Mouse (Mus musculus): ENCODE results near the gene Rbp2. TPM values are rescaled to one million over a fixed set of nuclear protein-coding genes. Genes with fewer than 3 reads are reported as not detected.
A peak's percentile ranks its signal among the peaks of the same experiment; 100 is the strongest.

Rbp2 gene
- total RNA-seq (2021) (not detected), polyA plus RNA-seq (2012; rRNA removed) (not detected in 2 replicates)
- long read RNA-seq = 0 reads

- DNase-seq = no peak
Measured at GRCm38 (mm10) chr9:98485815-98486214, at the start of gene Rbp2. Gene Rbp2 (plus strand): TSS chr9:98486115.

GRCm38 (mm10) chr9:98437819-98438218, 48.1 kb upstream of the Rbp2 start:
- no peak for DNase-seq

GRCm38 (mm10) chr9:98439091-98439490, 46.8 kb upstream of the Rbp2 start:
- DNase-seq = no peak

- DNase-seq = no peak
Measured at GRCm38 (mm10) chr9:98442638-98443037, 43.3 kb upstream of the Rbp2 start.

GRCm38 (mm10) chr9:98445359-98446149, 40.4 kb upstream of the Rbp2 start:
- no peak for DNase-seq

- DNase-seq = no peak
Measured at GRCm38 (mm10) chr9:98450976-98451375, 34.9 kb upstream of the Rbp2 start.

GRCm38 (mm10) chr9:98466709-98467108, 19.2 kb upstream of the Rbp2 start:
- DNase-seq = no peak

GRCm38 (mm10) chr9:98480172-98480749, 5.7 kb upstream of the Rbp2 start:
- DNase-seq = no peak

GRCm38 (mm10) chr9:98482256-98482655, 3.7 kb upstream of the Rbp2 start:
- DNase-seq = no peak

GRCm38 (mm10) chr9:98485020-98485419, 895 bp upstream of the Rbp2 start:
- DNase-seq = no peak

- no peak for DNase-seq
Measured at GRCm38 (mm10) chr9:98487273-98487672, 1.4 kb downstream of the Rbp2 start.

GRCm38 (mm10) chr9:98489532-98489931, 3.6 kb downstream of the Rbp2 start:
- no peak for DNase-seq

- no peak for DNase-seq
Measured at GRCm38 (mm10) chr9:98490128-98490527, 4.2 kb downstream of the Rbp2 start.

GRCm38 (mm10) chr9:98491071-98491470, 5.2 kb downstream of the Rbp2 start:
- no peak for DNase-seq

GRCm38 (mm10) chr9:98492212-98492611, 6.3 kb downstream of the Rbp2 start:
- no peak for DNase-seq

- no peak for DNase-seq
Measured at GRCm38 (mm10) chr9:98492821-98493220, 6.9 kb downstream of the Rbp2 start.

- DNase-seq = peak; percentile 46
Measured at GRCm38 (mm10) chr9:98497157-98497556, 11.2 kb downstream of the Rbp2 start.

GRCm38 (mm10) chr9:98497990-98498389, 12.1 kb downstream of the Rbp2 start:
- DNase-seq = peak; percentile 29

- no peak for DNase-seq
Measured at GRCm38 (mm10) chr9:98498717-98499268, 12.9 kb downstream of the Rbp2 start.

GRCm38 (mm10) chr9:98499601-98500000, 13.7 kb downstream of the Rbp2 start:
- DNase-seq = no peak

- no peak for DNase-seq
Measured at GRCm38 (mm10) chr9:98507480-98507879, 21.6 kb downstream of the Rbp2 start.

- no peak for DNase-seq
Measured at GRCm38 (mm10) chr9:98510363-98511055, 24.6 kb downstream of the Rbp2 start.

GRCm38 (mm10) chr9:98523872-98524271, 38.0 kb downstream of the Rbp2 start:
- no peak for DNase-seq

All from adrenal gland, adult 2 months (tissue).